Mouse (Mus musculus): ENCODE results near the gene Myo7a.

Gene Myo7a

GRCm38 (mm10) chr7:98142247-98142646 lies 22.9 kb upstream of the Myo7a start:
- no peak for DNase-seq (ENCODE audit: low spot score)

- no peak for DNase-seq (ENCODE audit: low spot score)
Measured at GRCm38 (mm10) chr7:98141206-98141605, 21.9 kb upstream of the Myo7a start.

GRCm38 (mm10) chr7:98140597-98140996 lies 21.3 kb upstream of the Myo7a start:
- DNase-seq (ENCODE audit: low spot score): no peak

GRCm38 (mm10) chr7:98139216-98139615 lies 19.9 kb upstream of the Myo7a start:
- no peak for DNase-seq (ENCODE audit: low spot score)

GRCm38 (mm10) chr7:98137995-98138394 lies 18.7 kb upstream of the Myo7a start:
- no peak for DNase-seq (ENCODE audit: low spot score)

- no peak for DNase-seq (ENCODE audit: low spot score)
Measured at GRCm38 (mm10) chr7:98137583-98137982, 18.3 kb upstream of the Myo7a start.

GRCm38 (mm10) chr7:98131751-98132150 lies 12.4 kb upstream of the Myo7a start:
- DNase-seq (ENCODE audit: low spot score): no peak

GRCm38 (mm10) chr7:98125473-98125872 lies 6.1 kb upstream of the Myo7a start:
- peak; percentile 57 for DNase-seq (ENCODE audit: low spot score)

GRCm38 (mm10) chr7:98124701-98125100 lies 5.4 kb upstream of the Myo7a start:
- no peak for DNase-seq (ENCODE audit: low spot score)

GRCm38 (mm10) chr7:98121673-98122072 lies 2.3 kb upstream of the Myo7a start:
- DNase-seq (ENCODE audit: low spot score): no peak

- DNase-seq (ENCODE audit: low spot score): no peak
Measured at GRCm38 (mm10) chr7:98121241-98121640, 1.9 kb upstream of the Myo7a start.

GRCm38 (mm10) chr7:98120325-98120724 lies 1.0 kb upstream of the Myo7a start:
- peak; percentile 73 for DNase-seq (ENCODE audit: low spot score)

GRCm38 (mm10) chr7:98119961-98120232 lies 573 bp upstream of the Myo7a start:
- DNase-seq (ENCODE audit: low spot score): no peak

- peak; percentile 64 for DNase-seq (ENCODE audit: low spot score)
Measured at GRCm38 (mm10) chr7:98117012-98117660, 2.2 kb downstream of the Myo7a start.

GRCm38 (mm10) chr7:98114656-98115055 lies 4.7 kb downstream of the Myo7a start:
- DNase-seq (ENCODE audit: low spot score): no peak

GRCm38 (mm10) chr7:98111233-98111632 lies 8.1 kb downstream of the Myo7a start:
- DNase-seq (ENCODE audit: low spot score): no peak

- no peak for DNase-seq (ENCODE audit: low spot score)
Measured at GRCm38 (mm10) chr7:98109771-98110170, 9.6 kb downstream of the Myo7a start.

GRCm38 (mm10) chr7:98108636-98109430 lies 10.5 kb downstream of the Myo7a start:
- DNase-seq (ENCODE audit: low spot score): no peak

GRCm38 (mm10) chr7:98106272-98106671 lies 13.1 kb downstream of the Myo7a start:
- no peak for DNase-seq (ENCODE audit: low spot score)

- no peak for DNase-seq (ENCODE audit: low spot score)
Measured at GRCm38 (mm10) chr7:98104481-98105435, 14.6 kb downstream of the Myo7a start.

GRCm38 (mm10) chr7:98103942-98104292 lies 15.4 kb downstream of the Myo7a start:
- no peak for DNase-seq (ENCODE audit: low spot score)

- peak; percentile 86 for DNase-seq (ENCODE audit: low spot score)
Measured at GRCm38 (mm10) chr7:98103002-98103941, 16.1 kb downstream of the Myo7a start.
